Mouse (Mus musculus) liver, embryonic 15.5 days (tissue): ENCODE data around the gene Erc1. TPM values are rescaled to one million over a fixed set of nuclear protein-coding genes. Genes with fewer than 3 reads are reported as not detected.

Experiments used
- ATAC-seq: fragments of 200-750 bp; cut with Nextera tagmentation; 2 replicates; pipeline ENCODE4 v1.8.0; 2017; ENCODE audit warnings: moderate number of reproducible peaks, mild to moderate bottlenecking, moderate library complexity; ENCODE audit not compliant: insufficient read depth
- H3K27ac ChIP-seq: fragments of 300-500 bp; sonication (generic); replicated peaks from 2 replicates; pipeline ENCODE4 v1.5.1; 2015; ENCODE audit warnings: mild to moderate bottlenecking, inconsistent platforms
- H3K27me3 ChIP-seq: fragments of 300-500 bp; sonication (generic); 2 replicates; pipeline ENCODE4 v1.6.1; 2015; ENCODE audit warnings: mild to moderate bottlenecking, inconsistent platforms
- H3K36me3 ChIP-seq: fragments of 300-500 bp; sonication (generic); replicated peaks from 2 replicates; pipeline ENCODE4 v1.6.1; 2015; ENCODE audit warnings: moderate library complexity, mild to moderate bottlenecking, inconsistent platforms
- H3K4me1 ChIP-seq: fragments of 300-500 bp; sonication (generic); replicated peaks from 2 replicates; pipeline ENCODE4 v1.6.1; 2015; ENCODE audit warnings: inconsistent platforms
- H3K4me2 ChIP-seq: fragments of 300-500 bp; sonication (generic); 2 replicates; pipeline ENCODE4 v1.6.1; 2015; ENCODE audit warnings: moderate library complexity, mild to moderate bottlenecking, inconsistent platforms
- H3K4me3 ChIP-seq: fragments of 300-500 bp; sonication (generic); replicated peaks from 2 replicates; pipeline ENCODE4 v1.5.1; 2015; ENCODE audit warnings: mild to moderate bottlenecking, inconsistent platforms
- H3K9ac ChIP-seq: fragments of 300-500 bp; sonication (generic); 2 replicates; pipeline ENCODE4 v1.6.1; 2015; ENCODE audit warnings: moderate library complexity, mild to moderate bottlenecking, inconsistent platforms
- H3K9me3 ChIP-seq: fragments of 300-500 bp; sonication (generic); replicated peaks from 2 replicates; pipeline ENCODE4 v1.6.1; 2016; ENCODE audit warnings: inconsistent platforms
- WGBS: fragments of 180-500 bp; shearing (Covaris S2); methylation state at CpG from one replicate; pipeline ENCODE4 v1.1.7; 2015; ENCODE audit warnings: mixed read lengths; ENCODE audit not compliant: insufficient replicate concordance; 5-methylcytosine and 5-hydroxymethylcytosine counted together
- polyA plus RNA-seq: library from polyadenylated mRNA; unstranded; fragments of >200 nt; fragmentation: Nextera tagmentation; extraction: Ambion mirVana; gene quantifications from 2 replicates; pipeline ENCODE4 v1.2.1, GENCODE M21; 2015

Gene Erc1
- polyA plus RNA-seq, 1 experiment from 2014 or later, result 3.0 TPM

GRCm38 (mm10) chr6:119709552-119709951 is 138.4 kb downstream of the Erc1 start:
- ATAC-seq, result no peak
- Histone ChIP-seq H3K4me1 (no peaks in the 10 kb centered on the region), H3K9me3 (no peaks in the 10 kb centered on the region), H3K27ac (no peak overlapping the region), H3K4me3 (no peak overlapping the region), H3K27me3 (no peaks in the 10 kb centered on the region), H3K4me2 (no peak overlapping the region), H3K36me3 (0 out of 2 replicates have a peak, but pooled peaks cover 2% of the 10 kb centered on the region), H3K9ac (no peak overlapping the region)

DNA sequence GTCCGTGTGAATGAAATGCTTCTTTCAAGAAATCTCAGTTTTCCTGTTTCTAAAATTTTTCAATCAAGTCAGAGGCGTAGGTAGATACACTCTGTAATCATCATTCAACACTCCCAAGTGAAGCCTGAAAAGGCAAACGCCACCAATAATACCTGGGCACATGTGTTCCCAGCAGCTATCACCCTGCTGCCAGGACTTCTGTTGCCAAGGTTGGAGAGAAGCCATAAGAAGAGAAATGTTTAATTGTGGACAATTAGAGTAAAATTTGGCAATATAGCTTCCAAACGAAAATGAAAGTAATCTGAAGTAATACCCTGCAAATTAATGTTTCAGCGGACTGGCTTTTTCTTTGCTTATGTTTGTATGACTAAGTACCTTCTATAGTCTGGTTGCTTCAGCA is 140.1 kb downstream of the Erc1 start:
- H3K27ac ChIP-seq, result no peak overlapping the region
- 0 out of 2 replicates have a peak, but pooled peaks cover under 1% of the 10 kb centered on the region for H3K36me3 ChIP-seq
- H3K9me3 ChIP-seq, result no peaks in the 10 kb centered on the region
- H3K4me2 ChIP-seq, result no peak overlapping the region
- H3K27me3 ChIP-seq, result no peaks in the 10 kb centered on the region
- 64% methylated on average over 5 of the region's 5 CpGs for WGBS
- no peak for ATAC-seq
- H3K4me3 ChIP-seq, result no peak overlapping the region
- no peak overlapping the region for H3K9ac ChIP-seq
- no peaks in the 10 kb centered on the region for H3K4me1 ChIP-seq

DNA sequence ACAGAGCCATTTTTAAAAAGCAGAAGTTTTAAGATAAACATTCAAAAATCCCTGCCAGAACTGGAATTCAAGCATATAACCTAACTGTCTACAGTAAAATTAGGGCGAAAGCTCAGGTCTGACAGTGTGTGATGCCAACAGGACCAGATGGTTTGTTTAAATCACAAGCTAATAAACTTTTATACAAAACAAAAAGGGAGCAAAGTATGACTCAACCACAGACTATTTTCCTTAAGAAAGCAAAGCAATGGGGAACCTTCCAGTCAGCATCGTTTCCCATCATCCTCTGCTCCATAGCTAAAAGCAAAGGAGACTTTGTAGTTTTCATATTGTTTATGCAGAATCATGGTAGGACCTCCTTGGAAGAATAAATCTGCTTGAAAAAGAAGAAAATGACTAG is 143.1 kb downstream of the Erc1 start:
- Histone ChIP-seq H3K9me3 (no peaks in the 10 kb centered on the region), H3K36me3 (no peaks in the 10 kb centered on the region), H3K27ac (no peak overlapping the region), H3K27me3 (no peaks in the 10 kb centered on the region), H3K4me1 (no peaks in the 10 kb centered on the region), H3K4me2 (no peak overlapping the region), H3K9ac (no peak overlapping the region), H3K4me3 (no peak overlapping the region)
- ATAC-seq, result no peak
- WGBS, result 72% methylated on average over 2 of the region's 2 CpGs

GRCm38 (mm10) chr6:119692754-119693153 is 155.2 kb downstream of the Erc1 start:
- WGBS, result 77% methylated on average over 5 of the region's 5 CpGs
- no peak overlapping the region for H3K9ac ChIP-seq

GRCm38 (mm10) chr6:119686470-119686869 is 161.5 kb downstream of the Erc1 start:
- H3K9me3 ChIP-seq, result no peaks in the 10 kb centered on the region
- H3K27me3 ChIP-seq, result no peaks in the 10 kb centered on the region
- H3K4me2 ChIP-seq, result no peak overlapping the region
- H3K36me3 ChIP-seq, result no peaks in the 10 kb centered on the region
- H3K4me3 ChIP-seq, result no peak overlapping the region
- no peak overlapping the region for H3K27ac ChIP-seq
- ATAC-seq, result no peak
- H3K4me1 ChIP-seq, result no peaks in the 10 kb centered on the region
- no peak overlapping the region for H3K9ac ChIP-seq

More at GRCm38 (mm10) chr6:119692754-119693153, 155.2 kb downstream of the Erc1 start:
- no peaks in the 10 kb centered on the region for H3K27me3 ChIP-seq
- H3K27ac ChIP-seq, result no peak overlapping the region
- H3K9me3 ChIP-seq, result no peaks in the 10 kb centered on the region
- H3K4me1 ChIP-seq, result no peaks in the 10 kb centered on the region
- no peak overlapping the region for H3K4me2 ChIP-seq
- no peaks in the 10 kb centered on the region for H3K36me3 ChIP-seq
- ATAC-seq, result no peak
- no peak overlapping the region for H3K4me3 ChIP-seq

GRCm38 (mm10) chr6:119680746-119681145 is 167.2 kb downstream of the Erc1 start:
- 70% methylated on average over 2 of the region's 2 CpGs for WGBS
- Histone ChIP-seq H3K27me3 (no peaks in the 10 kb centered on the region), H3K27ac (no peak overlapping the region)

DNA sequence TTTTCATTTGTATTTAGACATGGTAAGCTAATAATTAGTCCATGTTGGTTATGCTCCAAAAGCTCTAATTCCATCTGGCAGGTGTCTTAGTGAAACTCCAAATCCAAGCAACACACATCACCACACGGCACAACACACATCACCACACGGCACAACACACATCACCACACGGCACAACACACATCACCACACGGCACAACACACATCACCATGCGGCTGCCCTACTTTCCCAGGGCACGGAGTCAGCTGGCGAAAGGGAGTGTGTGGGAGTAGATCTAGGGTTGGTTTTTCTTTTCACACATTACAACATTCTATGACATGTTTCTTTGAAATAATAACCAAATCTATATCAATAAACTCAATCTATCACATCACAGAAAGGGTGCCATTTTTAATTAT is 173.2 kb downstream of the Erc1 start:
- no peaks in the 10 kb centered on the region for H3K27me3 ChIP-seq
- H3K4me2 ChIP-seq, result no peak overlapping the region
- no peak overlapping the region for H3K4me3 ChIP-seq
- H3K4me1 ChIP-seq, result no peaks in the 10 kb centered on the region
- 80% methylated on average over 7 of the region's 7 CpGs for WGBS
- H3K27ac ChIP-seq, result no peak overlapping the region
- no peaks in the 10 kb centered on the region for H3K9me3 ChIP-seq
- H3K9ac ChIP-seq, result no peak overlapping the region
- no peak for ATAC-seq
- H3K36me3 ChIP-seq, result no peaks in the 10 kb centered on the region

More at GRCm38 (mm10) chr6:119680746-119681145, 167.2 kb downstream of the Erc1 start:
- no peak for ATAC-seq
- no peaks in the 10 kb centered on the region for H3K9me3 ChIP-seq
- no peak overlapping the region for H3K4me3 ChIP-seq
- H3K4me1 ChIP-seq, result no peaks in the 10 kb centered on the region
- H3K9ac ChIP-seq, result no peak overlapping the region
- no peak overlapping the region for H3K4me2 ChIP-seq
- H3K36me3 ChIP-seq, result no peaks in the 10 kb centered on the region

DNA sequence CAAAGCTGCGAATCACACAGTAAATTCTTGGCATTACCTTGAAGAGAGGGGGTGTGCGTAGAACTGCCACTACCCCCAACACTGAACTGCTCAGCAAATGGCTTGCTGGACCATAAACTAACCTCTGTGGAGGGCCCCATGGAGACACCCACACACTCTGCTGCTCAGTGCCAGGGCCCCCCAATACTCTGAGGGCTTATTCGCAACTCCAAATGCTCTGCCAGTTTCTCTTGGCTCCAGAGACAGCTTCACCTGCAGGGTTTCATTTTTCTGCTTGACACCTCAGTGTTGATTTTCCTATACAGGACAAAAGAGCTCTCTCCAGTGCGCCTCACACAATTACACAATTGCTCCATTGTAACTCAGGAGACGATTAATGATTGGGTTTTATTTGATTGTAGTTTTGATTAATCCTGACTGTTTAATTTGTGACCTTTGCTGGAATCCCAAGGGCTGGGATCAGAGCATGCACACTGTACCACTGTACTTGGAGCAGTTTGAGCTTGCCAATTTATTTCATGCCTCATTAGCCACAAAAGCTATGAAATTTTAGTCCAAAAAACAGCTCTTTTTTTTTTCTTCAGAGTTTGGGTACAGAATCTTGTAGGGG is 173.7 kb downstream of the Erc1 start:
- Histone ChIP-seq H3K4me1 (no peaks in the 10 kb centered on the region), H3K4me3 (no peak overlapping the region), H3K9ac (no peak overlapping the region), H3K4me2 (no peak overlapping the region), H3K9me3 (no peaks in the 10 kb centered on the region), H3K27me3 (no peaks in the 10 kb centered on the region), H3K27ac (no peak overlapping the region), H3K36me3 (no peaks in the 10 kb centered on the region)
- 79% methylated on average over 5 of the region's 5 CpGs for WGBS
- ATAC-seq, result no peak

DNA sequence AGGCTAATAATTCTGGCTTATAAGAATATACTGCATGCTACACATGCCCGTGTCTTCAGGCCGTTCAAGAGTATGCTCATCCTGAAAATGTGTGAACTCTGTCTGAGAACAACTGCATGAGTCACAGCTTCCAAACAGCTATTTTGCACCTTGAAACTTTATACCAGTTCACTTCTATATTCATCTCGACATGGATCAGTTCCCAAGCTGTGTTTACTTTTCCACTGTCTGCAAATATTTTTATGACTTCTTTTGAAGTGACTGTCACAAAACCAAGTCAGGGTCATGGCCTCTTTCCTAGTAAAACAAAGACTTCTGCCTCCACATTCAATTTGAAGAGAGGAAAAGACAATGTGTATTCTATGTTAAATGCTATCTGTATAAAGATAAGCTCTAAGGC is 178.2 kb downstream of the Erc1 start:
- no peak overlapping the region for H3K4me2 ChIP-seq
- no peaks in the 10 kb centered on the region for H3K9me3 ChIP-seq
- H3K4me3 ChIP-seq, result no peak overlapping the region
- H3K4me1 ChIP-seq, result no peaks in the 10 kb centered on the region
- no peaks in the 10 kb centered on the region for H3K36me3 ChIP-seq
- no peak overlapping the region for H3K27ac ChIP-seq
- ATAC-seq, result no peak
- H3K9ac ChIP-seq, result no peak overlapping the region
- 59% methylated on average over 3 of the region's 3 CpGs for WGBS
- no peaks in the 10 kb centered on the region for H3K27me3 ChIP-seq

GRCm38 (mm10) chr6:119662936-119663335 is 185.0 kb downstream of the Erc1 start:
- no peak overlapping the region for H3K4me2 ChIP-seq
- no peak for ATAC-seq
- no peaks in the 10 kb centered on the region for H3K9me3 ChIP-seq
- H3K36me3 ChIP-seq, result no peaks in the 10 kb centered on the region
- H3K27ac ChIP-seq, result no peak overlapping the region
- no peak overlapping the region for H3K9ac ChIP-seq
- H3K4me3 ChIP-seq, result no peak overlapping the region
- no peaks in the 10 kb centered on the region for H3K27me3 ChIP-seq
- WGBS, result 57% methylated on average over 2 of the region's 2 CpGs
- H3K4me1 ChIP-seq, result no peaks in the 10 kb centered on the region

GRCm38 (mm10) chr6:119661081-119661493 is 186.9 kb downstream of the Erc1 start:
- ATAC-seq, result no peak
- Histone ChIP-seq H3K27ac (no peak overlapping the region), H3K4me1 (no peaks in the 10 kb centered on the region), H3K9me3 (no peaks in the 10 kb centered on the region), H3K9ac (no peak overlapping the region), H3K4me2 (no peak overlapping the region), H3K27me3 (no peaks in the 10 kb centered on the region), H3K4me3 (no peak overlapping the region), H3K36me3 (no peaks in the 10 kb centered on the region)
- WGBS, result 55% methylated on average over 3 of the region's 3 CpGs

DNA sequence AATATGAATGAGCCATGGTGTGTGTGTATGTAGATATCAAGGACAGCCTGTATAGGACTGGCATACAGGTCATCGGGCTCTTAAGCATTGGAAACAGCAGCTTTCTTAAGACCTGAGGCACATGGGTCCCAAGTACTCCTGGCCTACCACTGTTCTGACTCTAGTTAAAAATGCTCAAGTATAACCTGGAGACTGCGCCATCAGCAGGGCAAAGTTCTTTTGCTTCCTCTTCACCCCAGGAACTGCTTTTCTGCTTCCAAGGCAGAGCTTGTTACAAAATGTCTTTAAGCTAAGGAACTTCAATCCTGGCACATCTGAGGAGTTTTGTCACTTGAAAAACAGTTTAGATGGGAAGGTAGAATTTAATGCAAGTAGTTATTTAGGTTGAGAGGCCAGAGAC is 189.5 kb downstream of the Erc1 start:
- no peak for ATAC-seq

More for the DNA sequence above, 189.5 kb downstream of the Erc1 start:
- no peak overlapping the region for H3K4me3 ChIP-seq
- H3K4me2 ChIP-seq, result no peak overlapping the region
- no peaks in the 10 kb centered on the region for H3K9me3 ChIP-seq
- no peaks in the 10 kb centered on the region for H3K36me3 ChIP-seq
- no peaks in the 10 kb centered on the region for H3K27me3 ChIP-seq
- H3K4me1 ChIP-seq, result no peaks in the 10 kb centered on the region
- no peak overlapping the region for H3K9ac ChIP-seq
- WGBS, result 83% methylated on average over 2 of the region's 2 CpGs
- no peak overlapping the region for H3K27ac ChIP-seq
